Comparison of ENCODE assay signal across 16 mouse cellular contexts in the genomic region with DNA sequence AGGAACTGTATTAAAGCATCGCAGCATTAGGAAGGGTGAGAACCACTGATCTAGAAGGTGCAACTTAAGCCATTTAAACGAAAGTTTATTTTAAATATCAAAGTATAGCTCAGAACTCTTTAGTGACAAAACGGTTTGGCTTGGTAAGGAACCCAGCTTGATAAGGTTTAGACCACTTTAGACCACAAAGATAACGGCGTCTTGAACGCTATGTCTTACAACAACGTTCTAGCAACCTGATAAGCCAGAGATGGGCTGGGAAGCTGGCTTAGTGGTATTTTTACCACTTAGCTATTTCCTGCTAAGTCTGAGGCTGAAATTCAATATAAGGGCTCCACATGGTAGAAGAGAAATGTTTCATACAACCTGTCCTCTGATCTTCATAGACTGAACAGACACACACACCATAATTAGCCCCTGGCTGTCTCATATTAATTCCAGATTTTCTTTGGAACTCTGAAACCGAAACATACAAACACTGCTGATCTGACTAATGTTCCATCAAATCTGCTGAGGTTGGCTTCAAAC. TPM values are rescaled to one million over a fixed set of nuclear protein-coding genes. Genes with fewer than 3 reads are reported as not detected.
DNase-seq lines count a peak whose midpoint lies in the region; ATAC-seq and TF ChIP-seq lines count a peak whose summit lies in the region.
"Had no signal": no experiment of that assay in that cellular context is flagged by ENCODE, and none has a peak within 500 bp of the region (broad histone marks: within the 10 kb centered on the region; RNA-seq: fewer than 3 reads in every experiment).

No protein-coding gene starts in this region.

- H3K9ac ChIP-seq in liver, embryonic 12.5 days: peak overlapping the region; percentile 55; the same call in 1 of the 2 replicates
- no peak overlapping the region for H3K9ac ChIP-seq in intestine, embryonic 16.5 days (ENCODE audit: low read depth, low read length)

- 17% methylated on average over 8 of the region's 8 CpGs for WGBS in liver, embryonic 12.5 days (ENCODE audit: insufficient replicate concordance)
- WGBS in intestine, embryonic 16.5 days: 85% methylated on average over 8 of the region's 8 CpGs

- no peak for TF ChIP-seq CTCF in E14TG2a.4 (conservative IDR thresholded peaks at IDR 0.05; ENCODE audit: low read length)

- H3K4me2 ChIP-seq in liver, embryonic 12.5 days: peak overlapping the region; percentile 38
- H3K4me2 ChIP-seq in intestine, embryonic 16.5 days (ENCODE audit: low read depth, low read length): no peak overlapping the region

- peaks cover 31% of the 10 kb centered on the region for H3K4me1 ChIP-seq in E14TG2a.4 (replicated peaks; ENCODE audit: low read depth, low read length)
- H3K4me1 ChIP-seq in liver, embryonic 12.5 days: peaks cover 75% of the 10 kb centered on the region
- H3K4me1 ChIP-seq in intestine, embryonic 16.5 days (ENCODE audit: control insufficient read depth, insufficient read depth, low read length): no peaks in the 10 kb centered on the region
- H3K4me1 ChIP-seq: heart, embryonic 10.5 days had no signal

- no peaks in the 10 kb centered on the region for H3K9me3 ChIP-seq in E14TG2a.4 (ENCODE audit: low read length)
- no peaks in the 10 kb centered on the region for H3K9me3 ChIP-seq in liver, embryonic 12.5 days (replicated peaks)
- H3K9me3 ChIP-seq in intestine, embryonic 16.5 days (ENCODE audit: control insufficient read depth, low read length): no peaks in the 10 kb centered on the region
- H3K9me3 ChIP-seq: heart, embryonic 10.5 days had no signal

- DNase-seq in T-cell, adult 2 months (ENCODE audit: low spot score): no peak
- no peak for DNase-seq in adrenal gland, postnatal 14 days
- DNase-seq: adrenal gland, postnatal 25 days; cerebellum, adult 9-11 months; gastrocnemius, postnatal 14 days; heart, postnatal 14 days; right cerebral cortex, postnatal 14 days; thymus, adult 2 months had no signal

- 0 out of 2 replicates have a peak overlapping the region, but pooled peaks have one; percentile 43 for H3K4me3 ChIP-seq in E14TG2a.4 (replicated peaks; ENCODE audit: low read length)
- H3K4me3 ChIP-seq in liver, embryonic 12.5 days: no peak overlapping the region
- no peak overlapping the region for H3K4me3 ChIP-seq in intestine, embryonic 16.5 days (ENCODE audit: low read length)
- H3K4me3 ChIP-seq: heart, embryonic 10.5 days had no signal

- H3K36me3 ChIP-seq in E14TG2a.4 (ENCODE audit: insufficient read depth, low read length): no peaks in the 10 kb centered on the region
- H3K36me3 ChIP-seq in liver, embryonic 12.5 days: no peaks in the 10 kb centered on the region
- H3K36me3 ChIP-seq in intestine, embryonic 16.5 days (ENCODE audit: control insufficient read depth, insufficient read depth, low read length): no peaks in the 10 kb centered on the region
- H3K36me3 ChIP-seq: heart, embryonic 10.5 days had no signal

- peak overlapping the region; percentile 92 for H3K27ac ChIP-seq in liver, embryonic 12.5 days
- no peak overlapping the region for H3K27ac ChIP-seq in intestine, embryonic 16.5 days (ENCODE audit: low read length)
- H3K27ac ChIP-seq: heart, embryonic 10.5 days had no signal

- no peaks in the 10 kb centered on the region for H3K27me3 ChIP-seq in E14TG2a.4 (ENCODE audit: insufficient read depth, low read length)
- no peaks in the 10 kb centered on the region for H3K27me3 ChIP-seq in liver, embryonic 12.5 days (replicated peaks)
- no peaks in the 10 kb centered on the region for H3K27me3 ChIP-seq in intestine, embryonic 16.5 days (replicated peaks; ENCODE audit: control insufficient read depth, insufficient read depth, low read length)

- ATAC-seq in activated CD4-positive, CD25-positive, alpha-beta regulatory T cell, adult 4 months: peak; percentile 12
- peak; percentile 51 for ATAC-seq in liver, embryonic 12.5 days
- peak; percentile 78 for ATAC-seq in megakaryocyte-erythroid progenitor cell, adult 5-6 weeks (replicated peaks; ENCODE audit: low FRiP score, low TSS enrichment, poor library complexity, severe bottlenecking)
- no peak for ATAC-seq in intestine, embryonic 16.5 days
- ATAC-seq: forebrain, embryonic 16.5 days; midbrain, embryonic 16.5 days had no signal

RNA-seq across cellular contexts. Expression of a gene that starts 27.5 kb away (rescaled TPM):
- polyA plus RNA-seq in activated CD4-positive, CD25-positive, alpha-beta regulatory T cell, adult 4 months (2017; shearing (Covaris generic)): 10 to 100 TPM; 58.5 to 73.1 TPM
- polyA plus RNA-seq in liver, embryonic 12.5 days (2016; fragmentation: Nextera tagmentation; extraction: Ambion mirVana): 48.0 and 48.4 TPM in 2 replicates
- total RNA-seq in megakaryocyte-erythroid progenitor cell, adult 5-6 weeks (2014; fragmentation: Nextera tagmentation): 87.4 and 132 TPM in 2 replicates
- 186 and 187 TPM in 2 replicates for total RNA-seq in megakaryocyte-erythroid progenitor cell, adult 5-6 weeks (2017)
- 92.9 and 94.0 TPM in 2 replicates for total RNA-seq in adrenal gland, postnatal 14 days (2021)
- polyA plus RNA-seq in intestine, embryonic 16.5 days (2015; fragmentation: Nextera tagmentation; extraction: Ambion mirVana): 25.6 and 26.8 TPM in 2 replicates
